Mouse (Mus musculus): ENCODE measurements at regions not wholly inside any gene's neighbourhood (a gene's known extent, or its start where the extent isn't known, plus 50 kb on each side); places are given as distances from the start of the nearest gene placed in this dataset.

GRCm38 (mm10) chr5:126257860-126258259, 726.3 kb downstream of the Tmem132b start:
- WGBS = 63% methylated on average over 5 of the region's 5 CpGs
- no peaks in the 10 kb centered on the region for H3K4me1 ChIP-seq (ENCODE audit: control insufficient read depth, insufficient read depth, low read length)
- TF ChIP-seq CTCF (IDR thresholded peaks at IDR 0.05; ENCODE audit: insufficient read depth, low read length) (no peak), POLR2A (IDR thresholded peaks at IDR 0.05; ENCODE audit: borderline replicate concordance, extremely low read depth, low read depth, low read length) (no peak)
- H3K4me3 ChIP-seq (replicated peaks; ENCODE audit: extremely low read depth, low read depth, low read length) = no peak overlapping the region
- no peak for DNase-seq

GRCm38 (mm10) chr5:126266471-126266870, 734.9 kb downstream of the Tmem132b start:
- H3K4me3 ChIP-seq (replicated peaks; ENCODE audit: extremely low read depth, low read depth, low read length) = no peak overlapping the region
- no peaks in the 10 kb centered on the region for H3K4me1 ChIP-seq (ENCODE audit: control insufficient read depth, insufficient read depth, low read length)
- no peak for TF ChIP-seq POLR2A (IDR thresholded peaks at IDR 0.05; ENCODE audit: borderline replicate concordance, extremely low read depth, low read depth, low read length)
- TF ChIP-seq CTCF (IDR thresholded peaks at IDR 0.05; ENCODE audit: insufficient read depth, low read length) = no peak
- 81% methylated on average over 2 of the region's 2 CpGs for WGBS
- no peak for DNase-seq

GRCm38 (mm10) chr5:126266929-126267609, 735.5 kb downstream of the Tmem132b start:
- no peak overlapping the region for H3K4me3 ChIP-seq (replicated peaks; ENCODE audit: extremely low read depth, low read depth, low read length)
- TF ChIP-seq CTCF (IDR thresholded peaks at IDR 0.05; ENCODE audit: insufficient read depth, low read length) (no peak), POLR2A (IDR thresholded peaks at IDR 0.05; ENCODE audit: borderline replicate concordance, extremely low read depth, low read depth, low read length) (no peak)
- WGBS = 64% methylated on average over 2 of the region's 2 CpGs
- no peak for DNase-seq
- no peaks in the 10 kb centered on the region for H3K4me1 ChIP-seq (ENCODE audit: control insufficient read depth, insufficient read depth, low read length)

- no peaks in the 10 kb centered on the region for H3K4me1 ChIP-seq (ENCODE audit: control insufficient read depth, insufficient read depth, low read length)
- DNase-seq = no peak
- WGBS = 70% methylated on average over 4 of the region's 4 CpGs
- no peak overlapping the region for H3K4me3 ChIP-seq (replicated peaks; ENCODE audit: extremely low read depth, low read depth, low read length)
- TF ChIP-seq POLR2A (IDR thresholded peaks at IDR 0.05; ENCODE audit: borderline replicate concordance, extremely low read depth, low read depth, low read length) (no peak), CTCF (IDR thresholded peaks at IDR 0.05; ENCODE audit: insufficient read depth, low read length) (no peak)
Observed at GRCm38 (mm10) chr5:126268592-126268991, 737.0 kb downstream of the Tmem132b start.

- Histone ChIP-seq H3K4me1 (ENCODE audit: control insufficient read depth, insufficient read depth, low read length) (no peaks in the 10 kb centered on the region), H3K4me3 (replicated peaks; ENCODE audit: extremely low read depth, low read depth, low read length) (no peak overlapping the region)
- WGBS = 91% methylated on average over 8 of the region's 8 CpGs
- TF ChIP-seq CTCF (IDR thresholded peaks at IDR 0.05; ENCODE audit: insufficient read depth, low read length) = no peak
- no peak for TF ChIP-seq POLR2A (IDR thresholded peaks at IDR 0.05; ENCODE audit: borderline replicate concordance, extremely low read depth, low read depth, low read length)
- DNase-seq = no peak
Observed at GRCm38 (mm10) chr5:126274316-126274715, 742.7 kb downstream of the Tmem132b start.

- Histone ChIP-seq H3K4me3 (replicated peaks; ENCODE audit: extremely low read depth, low read depth, low read length) (no peak overlapping the region), H3K4me1 (ENCODE audit: control insufficient read depth, insufficient read depth, low read length) (no peaks in the 10 kb centered on the region)
- WGBS = 38% methylated on average over 10 of the region's 10 CpGs
- TF ChIP-seq CTCF (IDR thresholded peaks at IDR 0.05; ENCODE audit: insufficient read depth, low read length) (no peak), POLR2A (IDR thresholded peaks at IDR 0.05; ENCODE audit: borderline replicate concordance, extremely low read depth, low read depth, low read length) (no peak)
- no peak for DNase-seq
Observed at GRCm38 (mm10) chr5:126281057-126281728, 749.6 kb downstream of the Tmem132b start.

GRCm38 (mm10) chr5:126281782-126282181, 750.2 kb downstream of the Tmem132b start:
- DNase-seq = no peak
- WGBS = 8% methylated on average over 7 of the region's 7 CpGs
- no peaks in the 10 kb centered on the region for H3K4me1 ChIP-seq (ENCODE audit: control insufficient read depth, insufficient read depth, low read length)
- TF ChIP-seq POLR2A (IDR thresholded peaks at IDR 0.05; ENCODE audit: borderline replicate concordance, extremely low read depth, low read depth, low read length) (no peak), CTCF (IDR thresholded peaks at IDR 0.05; ENCODE audit: insufficient read depth, low read length) (no peak)
- H3K4me3 ChIP-seq (replicated peaks; ENCODE audit: extremely low read depth, low read depth, low read length) = no peak overlapping the region

- Histone ChIP-seq H3K4me1 (ENCODE audit: control insufficient read depth, insufficient read depth, low read length) (no peaks in the 10 kb centered on the region), H3K4me3 (replicated peaks; ENCODE audit: extremely low read depth, low read depth, low read length) (no peak overlapping the region)
- WGBS = 69% methylated on average over 6 of the region's 6 CpGs
- TF ChIP-seq CTCF (IDR thresholded peaks at IDR 0.05; ENCODE audit: insufficient read depth, low read length) (no peak), POLR2A (IDR thresholded peaks at IDR 0.05; ENCODE audit: borderline replicate concordance, extremely low read depth, low read depth, low read length) (no peak)
- no peak for DNase-seq
Observed at GRCm38 (mm10) chr5:126324847-126325246, 793.3 kb downstream of the Tmem132b start.

GRCm38 (mm10) chr5:126328276-126328675, 796.7 kb downstream of the Tmem132b start:
- 34% methylated on average over 3 of the region's 3 CpGs for WGBS
- H3K4me1 ChIP-seq (ENCODE audit: control insufficient read depth, insufficient read depth, low read length) = no peaks in the 10 kb centered on the region
- no peak overlapping the region for H3K4me3 ChIP-seq (replicated peaks; ENCODE audit: extremely low read depth, low read depth, low read length)
- no peak for DNase-seq
- no peak for TF ChIP-seq CTCF (IDR thresholded peaks at IDR 0.05; ENCODE audit: insufficient read depth, low read length)
- no peak for TF ChIP-seq POLR2A (IDR thresholded peaks at IDR 0.05; ENCODE audit: borderline replicate concordance, extremely low read depth, low read depth, low read length)

GRCm38 (mm10) chr5:126335091-126335490, 803.5 kb downstream of the Tmem132b start:
- TF ChIP-seq POLR2A (IDR thresholded peaks at IDR 0.05; ENCODE audit: borderline replicate concordance, extremely low read depth, low read depth, low read length) (no peak), CTCF (IDR thresholded peaks at IDR 0.05; ENCODE audit: insufficient read depth, low read length) (no peak)
- no peaks in the 10 kb centered on the region for H3K4me1 ChIP-seq (ENCODE audit: control insufficient read depth, insufficient read depth, low read length)
- 57% methylated on average over 7 of the region's 7 CpGs for WGBS
- H3K4me3 ChIP-seq (replicated peaks; ENCODE audit: extremely low read depth, low read depth, low read length) = no peak overlapping the region
- DNase-seq = no peak
